Mouse (Mus musculus) Patski (cell line): ENCODE data around the gene Rpl21. TPM values are rescaled to one million over a fixed set of nuclear protein-coding genes. Genes with fewer than 3 reads are reported as not detected.

Experiments
- ATAC-seq: fragments of 100-300 bp; one replicate; pipeline ENCODE4 v1.8.0; 2021
- CTCF ChIA-PET: fragments of 350-600 bp; sonication (Branson Sonifier 250); formaldehyde crosslinking; loops from one replicate; lab custom pipeline; 2022; ENCODE audit warnings: inconsistent platforms; lab: Charles Lee
- POLR2A ChIA-PET: fragments of 350-600 bp; sonication (Branson Sonifier 250); formaldehyde crosslinking; loops from one replicate; lab custom pipeline; 2022; ENCODE audit warnings: antibody characterized with exemption, inconsistent platforms; lab: Charles Lee
- DNase-seq: peaks from one replicate; pipeline ENCODE4 v3.0.0-alpha.2; 2011; ENCODE audit warnings: low read depth, low spot score
- H3K27me3 ChIP-seq: fragments of 371-371 bp; one replicate; pipeline ENCODE4 v1.5.1; 2021
- CTCF ChIP-seq: fragments of 100-300 bp; IDR thresholded peaks from one replicate; pipeline ENCODE4 v1.5.1; 2021
- in situ Hi-C: fragments of 300-500 bp; cut with MboI; formaldehyde crosslinking; loops from 3 replicates; pipeline ENCODE4 v1.11.1; 2018; ENCODE audit warnings: low pct_unique_long_range_greater_than_20kb, mixed read lengths
- polyA plus RNA-seq: library from polyadenylated mRNA; unstranded; gene quantifications from one replicate; pipeline ENCODE4 v1.2.3, GENCODE M21; 2021

Rpl21 gene
- polyA plus RNA-seq, 1 experiment from 2014 or later = 581 TPM

- no peaks in the 10 kb centered on the region for H3K27me3 ChIP-seq
- in situ Hi-C loops = no loop called here
- CTCF ChIA-PET = no interaction called here
- TF ChIP-seq CTCF = no peak
- no peak for DNase-seq
- no peak for ATAC-seq
- POLR2A ChIA-PET = interaction anchor here (0.7 kb wide), 1 partner anchor 37 kb away, joined by 3 read pairs; the partner anchor contains the start of gene Rasl11a
These were observed 49.6 kb downstream of the Rpl21 start for GRCm38 (mm10) chr5:146882261-146882660.

GRCm38 (mm10) chr5:146883053-146883452 lies 50.4 kb downstream of the Rpl21 start:
- no peaks in the 10 kb centered on the region for H3K27me3 ChIP-seq
- ChIA-PET CTCF (no interaction called here), POLR2A (interaction anchor here (0.7 to 1.4 kb wide), 2 partner anchors 11 to 16 kb away, joined by 3 read pairs; no protein-coding TSS in a partner anchor)
- ATAC-seq (no peak), DNase-seq (no peak)
- in situ Hi-C loops = no loop called here
- no peak for TF ChIP-seq CTCF

- ChIA-PET POLR2A (interaction anchor here (0.7 to 1.4 kb wide), 2 partner anchors 11 to 17 kb away, joined by 3 read pairs; no protein-coding TSS in a partner anchor), CTCF (interaction anchor here (1.0 to 1.5 kb wide), 4 partner anchors 9 to 22 kb away, joined by 3 to 5 read pairs (median 4); no protein-coding TSS in a partner anchor)
- in situ Hi-C loops = no loop called here
- no peak for TF ChIP-seq CTCF
- DNase-seq (peak; percentile 34), ATAC-seq (peak; percentile 60)
- no peaks in the 10 kb centered on the region for H3K27me3 ChIP-seq
These were observed 51.0 kb downstream of the Rpl21 start for GRCm38 (mm10) chr5:146883486-146884272.

Other genes with a start within 250 kb of the Rpl21 start
- gene Gpr12, start 247.7 kb upstream of the Rpl21 start, polyA plus RNA-seq = 0.03 TPM
- gene Usp12, start 37.9 kb upstream of the Rpl21 start, polyA plus RNA-seq = 135 TPM
- 630 TPM for gene Rasl11a, start 12.2 kb downstream of the Rpl21 start, polyA plus RNA-seq
- gene Gtf3a, start 115.8 kb downstream of the Rpl21 start, polyA plus RNA-seq = 77.9 TPM
- gene Mtif3, start 130.9 kb downstream of the Rpl21 start, polyA plus RNA-seq = 39.6 TPM
- 15.4 TPM for gene Lnx2, start 243.7 kb downstream of the Rpl21 start, polyA plus RNA-seq
- 168 TPM for gene Polr1d, start 244.2 kb downstream of the Rpl21 start, polyA plus RNA-seq